Mouse (Mus musculus) embryo, embryonic 9.5 days (tissue): ENCODE measurements around the gene Apoc3.
A peak's percentile ranks its signal among the peaks of the same experiment; 100 is the strongest.

Experiments
- DNase-seq: peaks from one replicate; pipeline ENCODE4 v3.0.0-alpha.2; 2017; ENCODE audit errors: extremely low spot score

Gene Apoc3

DNA sequence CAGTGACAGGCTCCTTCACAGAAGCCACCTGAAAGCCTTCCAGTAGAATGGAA, at the start of gene Apoc3:
TSS of gene Apoc3 (minus strand) at position 41 of the 53 bp plus-strand sequence.
- DNase-seq = no peak

DNA sequence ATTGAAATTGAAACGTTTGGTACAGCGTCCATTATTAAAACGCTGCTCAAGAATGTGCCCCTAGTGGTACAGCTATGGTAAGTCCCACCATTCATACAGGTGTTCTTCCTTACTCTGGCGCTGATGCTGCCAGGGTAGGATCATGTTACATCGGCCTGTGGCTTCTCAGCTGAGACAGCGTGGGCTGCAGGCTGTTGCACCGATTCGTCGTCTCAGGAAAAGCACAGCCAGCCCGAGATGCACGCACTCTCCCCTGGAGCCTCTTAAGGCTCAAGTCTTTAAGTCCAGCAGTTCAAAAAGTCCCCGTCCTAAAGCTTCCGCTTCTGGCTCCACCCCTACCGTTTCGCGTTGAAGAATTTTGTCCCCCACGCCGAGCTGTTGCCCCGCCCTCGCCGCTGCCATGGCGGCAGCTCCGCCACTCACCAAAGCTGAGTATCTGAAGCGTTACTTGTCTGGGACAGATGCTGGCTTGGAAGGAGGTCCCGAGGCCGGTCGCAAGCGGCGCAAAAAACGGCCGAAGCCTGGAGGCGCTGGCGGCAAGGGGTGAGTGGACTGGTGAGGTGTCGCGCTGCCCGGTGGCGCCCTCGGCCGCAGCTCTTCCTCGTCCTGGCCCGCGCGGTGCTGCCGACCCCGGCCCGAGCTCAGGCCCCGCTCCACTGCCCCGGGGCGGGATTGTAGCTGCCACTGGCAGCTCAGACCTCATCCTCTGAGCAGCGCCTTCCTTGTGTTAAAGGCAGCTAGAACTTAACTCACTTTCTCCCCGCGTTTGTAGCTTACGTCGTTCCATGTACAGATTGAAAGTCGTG, 47.4 kb upstream of the Apoc3 start, which contains the start of gene Bud13:
TSS of gene Bud13 (plus strand) at position 378 of the 806 bp plus-strand sequence.
- DNase-seq = peak; percentile 94

- no peak for DNase-seq
Measured at GRCm38 (mm10) chr9:46274494-46274893, 39.1 kb upstream of the Apoc3 start.

GRCm38 (mm10) chr9:46272677-46273454, 37.4 kb upstream of the Apoc3 start, which contains the start of gene Zpr1:
Gene Zpr1 (plus strand): TSS chr9:46273064.
- peak; percentile 89 for DNase-seq

DNA sequence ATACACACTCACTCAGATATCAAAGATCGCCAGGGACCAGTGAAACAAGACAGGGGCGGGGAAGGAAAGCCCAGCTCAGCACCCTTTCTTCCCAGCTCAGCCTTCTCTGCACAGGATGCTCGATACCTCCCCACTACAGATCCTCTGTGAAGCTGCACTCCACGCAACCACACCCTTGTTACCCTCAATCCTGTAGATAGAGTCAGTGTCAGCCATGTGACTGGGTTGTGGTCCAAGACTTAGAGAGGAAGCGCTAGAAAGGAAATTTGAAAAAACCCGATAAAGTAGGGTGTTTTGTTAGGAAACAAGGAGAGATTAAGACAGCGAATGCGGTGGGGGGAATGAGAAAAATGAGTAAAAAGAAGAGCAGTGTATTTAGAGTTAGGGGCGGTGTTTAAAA, 36.6 kb upstream of the Apoc3 start:
- no peak for DNase-seq

DNA sequence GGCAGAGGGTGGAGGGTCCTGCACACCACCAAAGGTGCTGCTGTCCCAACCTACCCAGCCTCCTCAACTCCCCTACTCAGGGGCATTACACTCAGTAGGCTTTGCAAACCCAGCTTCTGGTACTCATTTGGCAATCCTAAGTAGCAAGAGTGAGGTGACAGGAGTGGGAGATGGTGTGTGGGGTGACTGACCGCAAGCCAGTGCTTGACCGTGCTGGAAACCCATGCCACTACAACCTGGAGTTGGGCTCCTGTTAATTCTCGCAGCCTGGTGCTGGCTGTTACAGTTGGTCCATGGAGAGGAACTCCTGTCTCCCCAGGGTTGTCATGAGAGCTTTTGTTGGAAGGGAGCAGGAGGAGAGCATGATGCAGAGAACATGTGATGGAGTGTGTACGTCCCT, 35.3 kb upstream of the Apoc3 start:
- DNase-seq = no peak

DNA sequence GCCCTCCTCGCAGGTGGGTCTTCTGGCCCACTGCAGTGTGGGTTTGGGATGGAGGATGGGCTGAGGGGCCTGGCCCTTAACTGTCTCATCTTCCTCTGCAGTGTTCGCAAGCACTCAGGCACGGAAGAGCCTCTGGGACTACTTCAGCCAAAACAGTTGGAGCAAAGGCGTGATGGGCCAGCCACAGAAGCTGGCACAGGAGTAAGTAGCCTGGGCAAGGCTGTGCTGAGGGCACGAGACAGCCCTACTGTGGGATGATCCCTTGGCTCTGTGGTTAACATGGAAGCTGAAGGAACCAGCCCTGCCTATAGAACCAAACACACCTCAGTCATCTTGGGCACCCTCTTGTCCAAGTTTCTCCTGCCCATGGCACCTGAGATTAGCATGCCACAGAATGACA, 33.7 kb upstream of the Apoc3 start:
- no peak for DNase-seq

GRCm38 (mm10) chr9:46268343-46268873, 33.0 kb upstream of the Apoc3 start, which contains the start of gene Apoa5:
Gene Apoa5 (plus strand): TSS chr9:46268633.
- DNase-seq = no peak

GRCm38 (mm10) chr9:46261131-46261530, 25.7 kb upstream of the Apoc3 start:
- DNase-seq = no peak

- no peak for DNase-seq
Measured at GRCm38 (mm10) chr9:46259111-46259510, 23.7 kb upstream of the Apoc3 start.

DNA sequence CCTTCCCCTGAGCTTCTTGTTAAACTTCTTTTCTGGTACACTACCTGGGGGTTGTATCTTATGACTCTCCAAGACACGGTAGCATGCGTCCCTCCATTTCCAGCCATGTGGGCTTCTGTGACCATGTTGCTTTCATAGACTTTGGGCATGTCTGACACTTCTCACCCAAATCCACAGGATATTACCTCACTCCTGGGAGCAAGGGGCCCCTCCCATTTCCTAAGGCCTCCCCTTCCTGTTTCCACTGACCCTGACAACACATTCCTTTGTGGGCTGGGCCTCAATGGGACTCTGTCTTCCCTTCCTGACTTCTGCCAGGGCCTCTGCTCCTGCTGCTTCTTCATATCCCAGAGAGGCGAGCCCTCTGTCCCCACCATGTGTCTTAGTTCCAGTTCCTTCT, 22.1 kb upstream of the Apoc3 start:
- DNase-seq = no peak

- DNase-seq = no peak
Measured at GRCm38 (mm10) chr9:46256658-46257385, 21.4 kb upstream of the Apoc3 start.

GRCm38 (mm10) chr9:46256177-46256576, 20.7 kb upstream of the Apoc3 start:
- DNase-seq = no peak

GRCm38 (mm10) chr9:46246752-46247324, 11.4 kb upstream of the Apoc3 start:
- DNase-seq = peak; percentile 80

DNA sequence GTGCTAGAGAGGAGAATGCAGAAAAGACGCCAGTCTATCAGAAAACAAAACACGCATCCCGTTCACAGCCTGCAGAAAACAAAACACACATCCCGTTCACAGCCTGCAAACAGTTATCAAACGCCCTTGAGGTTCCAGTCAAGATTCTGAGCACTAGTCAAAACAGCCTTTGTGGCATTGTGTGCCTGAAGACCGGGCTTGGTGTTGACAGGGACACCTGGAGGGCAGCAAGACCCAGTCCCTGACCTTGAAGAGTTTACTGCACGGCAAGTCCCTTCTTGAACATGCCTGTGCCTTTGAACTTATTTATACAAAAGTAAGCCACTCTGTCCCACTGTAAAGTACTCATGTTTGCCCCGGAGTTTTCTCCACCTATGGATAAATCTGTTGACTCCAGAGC, 8.1 kb upstream of the Apoc3 start:
- no peak for DNase-seq

DNA sequence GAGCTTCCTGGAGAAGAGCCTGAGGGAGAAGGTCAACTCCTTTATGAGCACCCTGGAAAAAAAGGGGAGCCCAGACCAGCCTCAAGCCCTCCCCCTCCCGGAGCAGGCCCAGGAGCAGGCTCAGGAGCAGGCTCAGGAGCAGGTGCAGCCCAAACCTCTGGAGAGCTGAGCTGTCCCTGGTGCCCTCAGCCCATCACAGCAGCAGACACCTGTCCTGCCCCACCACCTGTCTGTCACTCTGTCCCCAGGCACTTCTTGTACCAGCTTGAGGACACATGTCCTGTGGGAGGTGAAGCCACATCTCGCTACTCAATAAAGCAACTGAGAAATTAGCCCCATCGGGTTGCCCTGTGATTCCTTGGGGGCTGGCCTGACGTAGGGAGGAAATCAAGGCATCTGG, 7.7 kb upstream of the Apoc3 start:
- no peak for DNase-seq

DNA sequence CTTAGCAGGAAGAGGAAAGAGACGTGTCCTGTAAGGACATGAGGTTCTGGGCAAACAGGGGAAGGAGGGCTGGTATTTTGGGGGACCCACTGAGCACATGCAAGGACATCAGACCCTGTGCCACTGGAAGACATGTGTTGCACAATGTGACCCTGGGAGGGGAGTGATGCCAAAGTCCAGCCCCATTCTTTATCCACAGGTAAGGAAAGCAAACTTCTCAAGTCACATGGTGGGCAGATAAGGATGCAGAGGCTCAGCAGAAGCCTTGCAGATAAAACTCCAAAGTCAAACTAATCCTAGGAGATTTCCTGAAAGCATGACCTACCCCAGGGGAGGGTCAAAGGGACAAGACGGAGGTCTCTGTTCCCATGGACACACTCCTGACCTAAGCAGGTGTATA, 6.4 kb upstream of the Apoc3 start:
- no peak for DNase-seq

- no peak for DNase-seq
Measured at GRCm38 (mm10) chr9:46240526-46241153, 5.2 kb upstream of the Apoc3 start, which contains the start of gene Apoa4. Gene Apoa4 (plus strand): TSS chr9:46240696.

GRCm38 (mm10) chr9:46238850-46239249, 3.4 kb upstream of the Apoc3 start:
- no peak for DNase-seq

DNA sequence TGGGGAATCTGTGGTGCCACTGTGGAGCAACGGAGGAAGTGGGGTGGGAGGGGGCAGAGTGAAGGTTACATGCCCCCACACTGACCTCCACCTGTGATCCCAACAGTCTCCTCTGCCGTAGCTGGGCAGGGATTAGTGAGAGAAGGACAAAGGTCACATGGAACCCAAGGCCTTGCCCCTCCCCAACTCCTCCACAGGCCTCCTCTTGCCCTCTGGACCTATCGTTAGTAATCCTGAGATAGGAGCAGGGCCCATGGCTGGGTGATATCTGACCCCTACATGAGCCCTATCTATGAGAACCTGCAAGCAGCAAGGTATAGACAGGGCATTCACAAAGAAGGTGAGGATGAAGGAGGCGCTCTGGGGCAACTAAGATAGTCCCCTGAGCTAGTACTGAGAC, 213 bp upstream of the Apoc3 start:
- DNase-seq = no peak

DNA sequence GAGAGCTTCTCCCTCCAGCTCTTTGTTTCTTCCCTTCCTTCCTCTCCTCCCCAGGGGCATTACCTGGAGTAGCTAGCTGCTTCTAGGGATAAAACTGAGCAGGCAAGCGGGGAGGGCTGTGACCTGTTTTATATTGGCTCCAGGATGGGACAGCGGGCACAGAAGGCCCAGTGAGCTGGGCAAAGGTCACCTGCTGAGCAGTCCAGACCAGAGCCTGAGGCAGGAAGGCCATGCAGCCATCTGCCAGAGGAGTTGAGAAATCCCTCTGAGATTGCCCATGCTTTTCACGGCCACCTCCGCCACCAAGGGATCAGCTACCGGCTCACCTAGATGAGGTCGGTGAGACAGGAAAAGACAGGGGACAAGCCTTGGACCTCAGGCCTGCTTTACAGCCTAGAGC, 240 bp downstream of the Apoc3 start:
- DNase-seq = no peak
